Mouse (Mus musculus): Measurements from ENCODE around the gene Dusp19. TPM values are rescaled to one million over a fixed set of nuclear protein-coding genes. Genes with fewer than 3 reads are reported as not detected.

Gene Dusp19
- polyA plus RNA-seq, 1 experiment from 2014 or later, result 20.2 TPM

DNA sequence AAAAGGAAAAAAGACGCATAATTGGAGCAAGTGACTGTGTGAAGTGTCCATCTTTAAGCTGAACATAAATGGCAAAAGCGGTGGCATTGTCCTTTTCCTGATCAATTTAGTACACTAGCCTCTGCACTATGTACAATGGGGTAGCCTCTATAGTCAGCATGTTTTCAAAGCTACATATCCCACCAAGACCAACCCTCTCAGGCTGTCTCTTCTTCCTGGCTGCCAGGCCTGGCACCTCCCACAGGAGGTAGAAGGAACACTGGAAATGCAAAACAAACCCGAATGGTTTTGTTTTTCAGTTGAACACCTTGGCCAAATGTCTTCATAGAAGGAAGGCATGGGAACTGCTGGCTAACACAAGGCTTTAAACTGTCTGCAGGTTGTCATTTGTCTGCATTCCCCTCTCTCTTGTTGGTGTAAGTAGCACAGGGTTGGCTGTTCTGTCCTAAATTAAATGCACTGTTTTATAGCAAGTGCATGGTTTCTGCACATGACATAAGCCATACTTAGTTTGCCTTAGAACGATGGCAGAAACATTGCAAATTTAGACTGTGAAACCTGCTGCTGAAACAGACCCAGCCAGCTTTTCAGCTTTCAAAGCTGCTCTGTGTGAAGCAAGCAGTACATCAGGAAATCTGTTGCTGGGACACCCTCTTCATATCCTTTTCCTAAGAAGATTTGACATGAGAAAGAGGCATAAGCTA lies 22.5 kb upstream of the Dusp19 start:
- H3K9me3 ChIP-seq (ENCODE audit: control insufficient read depth, low read length), result no peaks in the 10 kb centered on the region
- no peak overlapping the region for H3K4me3 ChIP-seq (ENCODE audit: low read depth, low read length)
- H3K36me3 ChIP-seq (ENCODE audit: control insufficient read depth, insufficient read depth, low read length), result no peaks in the 10 kb centered on the region
- H3K4me2 ChIP-seq (replicated peaks; ENCODE audit: low read depth, low read length), result no peak overlapping the region
- 70% methylated on average over 4 of the region's 4 CpGs for WGBS
- no peak overlapping the region for H3K27ac ChIP-seq (ENCODE audit: low read depth, low read length)
- no peaks in the 10 kb centered on the region for H3K4me1 ChIP-seq (replicated peaks; ENCODE audit: control insufficient read depth, insufficient read depth, low read length)
- DNase-seq (ENCODE audit: low spot score), result no peak
- no peak overlapping the region for H3K9ac ChIP-seq (ENCODE audit: low read depth, low read length)
- no peak for ATAC-seq (ENCODE audit: low FRiP score)
- no peaks in the 10 kb centered on the region for H3K27me3 ChIP-seq (ENCODE audit: control insufficient read depth, insufficient read depth, low read length)

- DNase-seq (ENCODE audit: low spot score) (no peak), ATAC-seq (ENCODE audit: low FRiP score) (no peak)
- no peak overlapping the region for H3K4me2 ChIP-seq (replicated peaks; ENCODE audit: low read depth, low read length)
- H3K9me3 ChIP-seq (ENCODE audit: control insufficient read depth, low read length), result no peaks in the 10 kb centered on the region
- H3K27me3 ChIP-seq (ENCODE audit: control insufficient read depth, insufficient read depth, low read length), result no peaks in the 10 kb centered on the region
- no peaks in the 10 kb centered on the region for H3K36me3 ChIP-seq (ENCODE audit: control insufficient read depth, insufficient read depth, low read length)
- no peaks in the 10 kb centered on the region for H3K4me1 ChIP-seq (replicated peaks; ENCODE audit: control insufficient read depth, insufficient read depth, low read length)
- H3K27ac ChIP-seq (ENCODE audit: low read depth, low read length), result no peak overlapping the region
- no peak overlapping the region for H3K9ac ChIP-seq (ENCODE audit: low read depth, low read length)
- H3K4me3 ChIP-seq (ENCODE audit: low read depth, low read length), result no peak overlapping the region
- 73% methylated on average over 5 of the region's 5 CpGs for WGBS
These were observed 19.9 kb upstream of the Dusp19 start for GRCm38 (mm10) chr2:80596960-80597359.

DNA sequence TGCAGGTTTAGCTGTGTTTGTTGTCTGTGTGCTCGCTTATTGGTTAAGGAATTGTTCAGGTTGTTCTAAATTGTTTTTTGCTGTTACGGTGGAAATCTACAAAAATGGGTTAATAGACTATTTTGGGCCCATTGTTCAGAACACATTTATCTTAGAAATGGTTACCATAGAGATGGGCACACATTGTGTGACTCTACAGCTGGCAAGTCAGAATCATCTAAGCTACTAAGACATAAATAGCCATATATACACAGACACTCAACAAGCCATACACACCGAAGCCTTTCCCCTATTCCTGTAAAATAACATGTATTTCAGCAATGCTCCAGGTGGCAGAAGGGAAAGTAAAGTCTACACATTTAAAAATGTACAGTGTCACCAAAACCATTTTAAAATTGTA lies 17.0 kb upstream of the Dusp19 start:
- ATAC-seq (ENCODE audit: low FRiP score), result no peak
- no peak overlapping the region for H3K4me2 ChIP-seq (replicated peaks; ENCODE audit: low read depth, low read length)
- no peak overlapping the region for H3K4me3 ChIP-seq (ENCODE audit: low read depth, low read length)
- H3K4me1 ChIP-seq (replicated peaks; ENCODE audit: control insufficient read depth, insufficient read depth, low read length), result no peaks in the 10 kb centered on the region
- no peak for DNase-seq (ENCODE audit: low spot score)
- no peak overlapping the region for H3K27ac ChIP-seq (ENCODE audit: low read depth, low read length)
- no peaks in the 10 kb centered on the region for H3K36me3 ChIP-seq (ENCODE audit: control insufficient read depth, insufficient read depth, low read length)
- WGBS, result 92% methylated on average over 3 of the region's 3 CpGs
- no peaks in the 10 kb centered on the region for H3K9me3 ChIP-seq (ENCODE audit: control insufficient read depth, low read length)
- H3K27me3 ChIP-seq (ENCODE audit: control insufficient read depth, insufficient read depth, low read length), result no peaks in the 10 kb centered on the region
- no peak overlapping the region for H3K9ac ChIP-seq (ENCODE audit: low read depth, low read length)

GRCm38 (mm10) chr2:80600611-80601010 lies 16.2 kb upstream of the Dusp19 start:
- Histone ChIP-seq H3K27me3 (ENCODE audit: control insufficient read depth, insufficient read depth, low read length) (no peaks in the 10 kb centered on the region), H3K4me3 (ENCODE audit: low read depth, low read length) (no peak overlapping the region), H3K27ac (ENCODE audit: low read depth, low read length) (no peak overlapping the region), H3K4me2 (replicated peaks; ENCODE audit: low read depth, low read length) (no peak overlapping the region), H3K4me1 (replicated peaks; ENCODE audit: control insufficient read depth, insufficient read depth, low read length) (no peaks in the 10 kb centered on the region), H3K9me3 (ENCODE audit: control insufficient read depth, low read length) (no peaks in the 10 kb centered on the region), H3K36me3 (ENCODE audit: control insufficient read depth, insufficient read depth, low read length) (no peaks in the 10 kb centered on the region), H3K9ac (ENCODE audit: low read depth, low read length) (no peak overlapping the region)
- DNase-seq (ENCODE audit: low spot score) (no peak), ATAC-seq (ENCODE audit: low FRiP score) (no peak)

- ATAC-seq (ENCODE audit: low FRiP score) (no peak), DNase-seq (ENCODE audit: low spot score) (no peak)
- Histone ChIP-seq H3K9ac (ENCODE audit: low read depth, low read length) (no peak overlapping the region), H3K4me3 (ENCODE audit: low read depth, low read length) (no peak overlapping the region), H3K36me3 (ENCODE audit: control insufficient read depth, insufficient read depth, low read length) (no peaks in the 10 kb centered on the region), H3K4me2 (replicated peaks; ENCODE audit: low read depth, low read length) (no peak overlapping the region), H3K27me3 (ENCODE audit: control insufficient read depth, insufficient read depth, low read length) (no peaks in the 10 kb centered on the region), H3K27ac (ENCODE audit: low read depth, low read length) (no peak overlapping the region), H3K9me3 (ENCODE audit: control insufficient read depth, low read length) (no peaks in the 10 kb centered on the region), H3K4me1 (replicated peaks; ENCODE audit: control insufficient read depth, insufficient read depth, low read length) (no peaks in the 10 kb centered on the region)
- WGBS, result 93% methylated on average over 12 of the region's 13 CpGs
These were observed 14.1 kb upstream of the Dusp19 start for GRCm38 (mm10) chr2:80602756-80603155.

- ATAC-seq (ENCODE audit: low FRiP score) (no peak), DNase-seq (ENCODE audit: low spot score) (no peak)
- Histone ChIP-seq H3K27me3 (ENCODE audit: control insufficient read depth, insufficient read depth, low read length) (no peaks in the 10 kb centered on the region), H3K9me3 (ENCODE audit: control insufficient read depth, low read length) (no peaks in the 10 kb centered on the region), H3K4me1 (replicated peaks; ENCODE audit: control insufficient read depth, insufficient read depth, low read length) (no peaks in the 10 kb centered on the region), H3K4me2 (replicated peaks; ENCODE audit: low read depth, low read length) (no peak overlapping the region), H3K27ac (ENCODE audit: low read depth, low read length) (no peak overlapping the region), H3K4me3 (ENCODE audit: low read depth, low read length) (no peak overlapping the region), H3K9ac (ENCODE audit: low read depth, low read length) (no peak overlapping the region), H3K36me3 (ENCODE audit: control insufficient read depth, insufficient read depth, low read length) (no peaks in the 10 kb centered on the region)
- WGBS, result 93% methylated on average over 19 of the region's 19 CpGs
These were observed 12.9 kb upstream of the Dusp19 start for GRCm38 (mm10) chr2:80603771-80604426.

DNA sequence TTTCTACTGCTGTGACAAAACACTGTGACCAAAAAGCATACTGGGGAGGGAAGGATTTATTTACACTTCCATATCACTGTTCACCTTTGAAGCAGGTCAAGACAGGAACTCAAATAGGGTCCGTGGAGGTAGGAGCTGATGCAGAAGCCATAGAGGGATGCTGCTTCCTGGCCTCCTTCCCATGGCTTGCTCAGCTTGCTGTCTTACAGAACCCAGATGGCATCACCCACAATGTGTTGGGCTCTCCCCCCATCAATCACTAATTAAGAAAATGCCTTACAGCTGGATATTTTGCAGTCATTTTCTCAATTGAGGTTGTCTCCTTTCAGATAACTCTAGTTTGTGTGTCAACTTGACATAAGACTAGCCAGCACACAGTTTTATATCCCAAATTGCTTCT lies 4.6 kb upstream of the Dusp19 start:
- Histone ChIP-seq H3K36me3 (ENCODE audit: control insufficient read depth, insufficient read depth, low read length) (no peaks in the 10 kb centered on the region), H3K27me3 (ENCODE audit: control insufficient read depth, insufficient read depth, low read length) (no peaks in the 10 kb centered on the region), H3K4me2 (replicated peaks; ENCODE audit: low read depth, low read length) (no peak overlapping the region), H3K9me3 (ENCODE audit: control insufficient read depth, low read length) (no peaks in the 10 kb centered on the region), H3K9ac (ENCODE audit: low read depth, low read length) (no peak overlapping the region), H3K27ac (ENCODE audit: low read depth, low read length) (no peak overlapping the region), H3K4me1 (replicated peaks; ENCODE audit: control insufficient read depth, insufficient read depth, low read length) (no peaks in the 10 kb centered on the region), H3K4me3 (ENCODE audit: low read depth, low read length) (no peak overlapping the region)
- 71% methylated on average over 1 of the region's 1 CpGs for WGBS
- no peak for DNase-seq (ENCODE audit: low spot score)
- no peak for ATAC-seq (ENCODE audit: low FRiP score)

DNA sequence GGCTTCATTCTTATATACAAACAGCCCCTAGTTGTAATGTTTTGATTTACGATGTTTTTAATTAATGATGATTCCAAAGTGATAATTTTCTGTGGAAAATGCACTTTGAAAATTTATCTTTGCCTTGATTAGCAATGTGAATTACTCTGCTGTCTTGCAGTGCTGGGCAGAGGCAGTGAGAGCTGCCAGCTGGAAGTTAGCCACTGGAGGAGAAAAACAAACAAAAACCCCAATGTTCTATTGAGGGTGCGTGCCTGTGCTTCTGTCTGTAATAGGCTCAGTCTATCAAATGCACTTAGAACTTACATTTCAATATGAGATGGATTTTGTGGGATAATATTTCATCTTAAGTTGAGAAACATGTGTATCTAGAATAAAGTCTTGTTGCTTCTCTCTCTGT lies 4.0 kb upstream of the Dusp19 start:
- Histone ChIP-seq H3K36me3 (ENCODE audit: control insufficient read depth, insufficient read depth, low read length) (no peaks in the 10 kb centered on the region), H3K9me3 (ENCODE audit: control insufficient read depth, low read length) (no peaks in the 10 kb centered on the region), H3K9ac (ENCODE audit: low read depth, low read length) (no peak overlapping the region), H3K4me2 (replicated peaks; ENCODE audit: low read depth, low read length) (no peak overlapping the region), H3K27me3 (ENCODE audit: control insufficient read depth, insufficient read depth, low read length) (no peaks in the 10 kb centered on the region), H3K4me1 (replicated peaks; ENCODE audit: control insufficient read depth, insufficient read depth, low read length) (no peaks in the 10 kb centered on the region), H3K27ac (ENCODE audit: low read depth, low read length) (no peak overlapping the region), H3K4me3 (ENCODE audit: low read depth, low read length) (no peak overlapping the region)
- 72% methylated on average over 2 of the region's 2 CpGs for WGBS
- ATAC-seq (ENCODE audit: low FRiP score) (no peak), DNase-seq (ENCODE audit: low spot score) (no peak)

DNA sequence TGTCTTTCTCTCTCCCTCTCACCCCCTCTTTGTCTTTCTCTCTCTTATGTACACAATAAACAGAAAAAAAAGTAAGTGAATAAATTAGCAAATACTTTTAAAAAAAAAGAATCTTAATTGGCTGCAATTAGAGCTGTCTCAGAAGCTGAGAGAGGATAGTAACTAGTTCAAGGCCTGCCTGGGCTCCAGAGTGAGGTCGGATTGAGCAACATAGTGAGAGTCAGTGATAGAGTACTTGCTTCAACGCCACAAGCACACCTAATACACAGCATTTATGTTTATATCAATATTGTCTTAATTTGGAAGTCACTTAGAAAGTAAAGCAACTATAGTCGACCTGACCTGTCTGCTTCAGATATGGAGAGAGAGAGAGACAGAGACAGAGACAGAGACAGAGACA lies 2.1 kb downstream of the Dusp19 start:
- no peak overlapping the region for H3K4me3 ChIP-seq (ENCODE audit: low read depth, low read length)
- no peak for ATAC-seq (ENCODE audit: low FRiP score)
- no peaks in the 10 kb centered on the region for H3K4me1 ChIP-seq (replicated peaks; ENCODE audit: control insufficient read depth, insufficient read depth, low read length)
- no peaks in the 10 kb centered on the region for H3K36me3 ChIP-seq (ENCODE audit: control insufficient read depth, insufficient read depth, low read length)
- H3K4me2 ChIP-seq (replicated peaks; ENCODE audit: low read depth, low read length), result no peak overlapping the region
- 94% methylated on average over 3 of the region's 3 CpGs for WGBS
- no peak overlapping the region for H3K27ac ChIP-seq (ENCODE audit: low read depth, low read length)
- H3K27me3 ChIP-seq (ENCODE audit: control insufficient read depth, insufficient read depth, low read length), result no peaks in the 10 kb centered on the region
- no peak overlapping the region for H3K9ac ChIP-seq (ENCODE audit: low read depth, low read length)
- no peaks in the 10 kb centered on the region for H3K9me3 ChIP-seq (ENCODE audit: control insufficient read depth, low read length)
- DNase-seq (ENCODE audit: low spot score), result no peak

All from hindbrain, embryonic 11.5 days (tissue).